Mouse (Mus musculus) forebrain, embryonic 13.5 days (tissue): Measurements from ENCODE around the gene Rtp2. TPM values are rescaled to one million over a fixed set of nuclear protein-coding genes. Genes with fewer than 3 reads are reported as not detected.
A peak's percentile ranks its signal among the peaks of the same experiment; 100 is the strongest.

Source experiments
- ATAC-seq: fragments of 200-750 bp; cut with Nextera tagmentation; 2 replicates; pipeline ENCODE4 v1.8.0; 2017
- H3K27ac ChIP-seq: fragments of 300-500 bp; sonication (generic); 2 replicates; pipeline ENCODE4 v1.5.1; 2015; ENCODE audit warnings: inconsistent platforms, mild to moderate bottlenecking, moderate library complexity
- H3K27me3 ChIP-seq: fragments of 300-500 bp; sonication (generic); 2 replicates; pipeline ENCODE4 v1.6.1; 2015; ENCODE audit warnings: mild to moderate bottlenecking, inconsistent platforms
- H3K36me3 ChIP-seq: fragments of 300-500 bp; sonication (generic); 2 replicates; pipeline ENCODE4 v1.6.1; 2015; ENCODE audit warnings: mild to moderate bottlenecking, inconsistent platforms; ENCODE audit not compliant: poor library complexity, severe bottlenecking
- H3K4me1 ChIP-seq: fragments of 300-500 bp; sonication (generic); 2 replicates; pipeline ENCODE4 v1.6.1; 2015; ENCODE audit warnings: inconsistent platforms
- H3K4me2 ChIP-seq: fragments of 300-500 bp; sonication (generic); 2 replicates; pipeline ENCODE4 v1.6.1; 2015; ENCODE audit warnings: inconsistent platforms, mild to moderate bottlenecking, moderate library complexity
- H3K4me3 ChIP-seq: fragments of 300-500 bp; sonication (generic); 2 replicates; pipeline ENCODE4 v1.5.1; 2015; ENCODE audit warnings: mild to moderate bottlenecking, inconsistent platforms
- H3K9ac ChIP-seq: fragments of 300-500 bp; sonication (generic); 2 replicates; pipeline ENCODE4 v1.6.1; 2015; ENCODE audit warnings: mild to moderate bottlenecking, inconsistent platforms
- H3K9me3 ChIP-seq: fragments of 300-500 bp; sonication (generic); replicated peaks from 2 replicates; pipeline ENCODE4 v1.6.1; 2016; ENCODE audit warnings: inconsistent platforms
- WGBS: fragments of 180-500 bp; shearing (Covaris S2); methylation state at CpG from one replicate; pipeline ENCODE4 v1.1.7; 2015; 5-methylcytosine and 5-hydroxymethylcytosine counted together
- polyA plus RNA-seq: library from polyadenylated mRNA; unstranded; fragments of >200 nt; fragmentation: Nextera tagmentation; extraction: Ambion mirVana; gene quantifications from 2 replicates; pipeline ENCODE4 v1.2.1, GENCODE M21; 2015

Rtp2 gene
- polyA plus RNA-seq, 1 experiment from 2014 or later: not detected

- Histone ChIP-seq H3K9ac (no peak overlapping the region), H3K9me3 (no peaks in the 10 kb centered on the region), H3K4me2 (no peak overlapping the region), H3K27ac (no peak overlapping the region), H3K27me3 (no peaks in the 10 kb centered on the region), H3K4me1 (peaks cover 10% of the 10 kb centered on the region), H3K4me3 (no peak overlapping the region), H3K36me3 (peaks cover 11% of the 10 kb centered on the region)
- 87% methylated on average over 7 of the region's 7 CpGs for WGBS
- no peak for ATAC-seq
Observed at GRCm38 (mm10) chr16:23967301-23967700, 35.1 kb upstream of the Rtp2 start.

- Histone ChIP-seq H3K4me2 (no peak overlapping the region), H3K9me3 (no peaks in the 10 kb centered on the region), H3K27me3 (no peaks in the 10 kb centered on the region), H3K4me1 (peaks cover 10% of the 10 kb centered on the region), H3K9ac (no peak overlapping the region), H3K27ac (no peak overlapping the region), H3K36me3 (peaks cover 7% of the 10 kb centered on the region), H3K4me3 (no peak overlapping the region)
- 92% methylated on average over 14 of the region's 14 CpGs for WGBS
- ATAC-seq: no peak
Observed at GRCm38 (mm10) chr16:23966066-23966465, 33.9 kb upstream of the Rtp2 start.

DNA sequence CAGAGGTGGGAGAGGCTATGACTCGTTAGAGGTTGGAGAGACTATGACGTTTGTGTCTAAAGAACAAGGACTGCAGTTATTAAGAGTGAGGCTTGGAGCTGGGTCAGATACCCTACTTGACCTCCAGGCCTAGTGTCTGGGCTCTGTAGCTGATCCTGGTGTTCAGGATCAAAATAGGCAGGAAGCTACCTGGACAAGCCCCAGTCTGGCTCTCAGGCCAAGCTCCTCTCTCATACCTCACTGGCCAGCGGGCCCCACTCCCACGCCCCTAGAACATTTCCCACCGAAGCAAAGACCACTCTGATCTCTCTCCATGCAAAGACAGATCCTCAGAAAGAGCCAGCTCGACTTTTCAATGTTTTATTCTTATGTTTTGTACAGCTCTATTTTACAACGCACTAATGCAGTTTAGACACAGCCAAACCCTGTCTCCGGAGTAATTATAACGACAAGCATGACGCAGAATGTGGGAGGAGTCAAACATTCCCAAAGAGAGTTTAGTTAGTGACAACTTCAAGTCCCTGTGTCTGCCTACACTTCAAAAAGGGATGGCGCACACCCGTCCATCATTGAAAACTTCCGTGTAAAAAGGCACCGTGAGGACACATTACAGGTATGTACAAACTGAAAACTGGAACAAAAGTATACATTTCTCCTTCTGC is 32.6 kb upstream of the Rtp2 start:
- Histone ChIP-seq H3K27me3 (no peaks in the 10 kb centered on the region), H3K9ac (no peak overlapping the region), H3K9me3 (no peaks in the 10 kb centered on the region), H3K27ac (no peak overlapping the region), H3K4me1 (peaks cover 10% of the 10 kb centered on the region), H3K4me2 (no peak overlapping the region), H3K4me3 (no peak overlapping the region), H3K36me3 (peaks cover 7% of the 10 kb centered on the region)
- 74% methylated on average over 14 of the region's 14 CpGs for WGBS
- ATAC-seq: no peak

DNA sequence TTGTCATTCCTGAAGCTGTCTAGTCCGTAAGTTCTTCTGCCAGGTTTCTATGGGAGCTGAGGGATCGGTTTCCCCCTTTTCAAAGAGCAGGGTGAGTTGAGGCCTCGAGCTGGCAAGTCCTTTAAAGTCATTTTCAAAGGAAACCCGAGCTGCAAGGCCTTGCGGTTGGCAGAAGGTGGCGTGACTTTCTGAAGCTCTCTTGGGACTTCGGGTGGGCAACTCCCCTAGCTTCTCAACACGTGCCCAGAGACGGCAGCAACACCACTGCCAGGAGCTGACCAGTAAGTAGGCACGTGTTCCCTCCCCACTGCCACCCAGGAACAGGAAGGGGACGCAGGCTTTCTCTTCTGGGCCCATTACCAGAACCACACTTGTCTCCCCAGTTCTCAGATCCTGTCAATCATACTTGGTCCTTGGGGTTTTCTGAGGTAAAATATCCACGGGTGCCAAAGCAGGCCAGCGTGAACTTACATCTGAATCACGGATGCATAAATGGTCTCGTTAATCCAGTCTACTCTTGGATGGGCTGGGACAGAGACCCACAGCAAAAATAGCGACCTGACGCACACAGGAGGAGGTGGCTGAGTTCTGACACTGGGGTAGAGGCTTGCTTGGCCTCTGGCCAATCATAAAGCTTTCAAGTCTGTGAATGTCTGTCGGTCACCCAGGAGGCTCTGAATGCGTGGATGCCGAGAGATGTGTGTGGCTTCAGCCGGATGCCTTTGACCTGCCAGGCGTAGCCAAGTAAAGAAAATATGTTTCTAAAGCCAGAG is 31.9 kb upstream of the Rtp2 start:
- Histone ChIP-seq H3K4me3 (no peak overlapping the region), H3K4me1 (peaks cover 10% of the 10 kb centered on the region), H3K9me3 (no peaks in the 10 kb centered on the region), H3K4me2 (no peak overlapping the region), H3K27me3 (no peaks in the 10 kb centered on the region), H3K27ac (no peak overlapping the region), H3K9ac (no peak overlapping the region), H3K36me3 (peaks cover 7% of the 10 kb centered on the region)
- 54% methylated on average over 22 of the region's 22 CpGs for WGBS
- ATAC-seq: no peak

GRCm38 (mm10) chr16:23962401-23962800 is 30.2 kb upstream of the Rtp2 start:
- ATAC-seq: no peak
- Histone ChIP-seq H3K4me3 (no peak overlapping the region), H3K27ac (no peak overlapping the region), H3K4me2 (no peak overlapping the region), H3K27me3 (no peaks in the 10 kb centered on the region), H3K4me1 (peaks cover 10% of the 10 kb centered on the region), H3K36me3 (no peaks in the 10 kb centered on the region), H3K9me3 (no peaks in the 10 kb centered on the region), H3K9ac (no peak overlapping the region)
- WGBS: 84% methylated on average over 2 of the region's 2 CpGs

DNA sequence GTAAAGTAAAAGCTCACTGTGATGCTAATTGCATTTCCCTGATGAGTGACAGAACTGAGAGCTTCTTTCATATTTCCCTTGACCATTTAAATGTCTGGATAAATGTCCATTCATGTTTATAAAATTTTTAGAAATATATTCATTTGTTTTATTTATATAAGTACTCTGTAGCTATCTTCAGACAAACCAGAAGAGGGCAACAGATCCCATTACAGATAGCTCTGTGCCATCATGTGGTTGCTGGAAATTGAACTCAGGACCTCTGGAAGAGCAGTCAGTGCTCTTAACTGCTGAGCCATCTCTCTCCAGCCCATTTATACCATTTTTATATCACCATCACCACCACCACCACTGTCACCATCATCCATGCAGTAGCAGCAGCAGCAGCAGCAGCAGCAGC is 26.7 kb upstream of the Rtp2 start:
- H3K4me2 ChIP-seq: no peak overlapping the region
- H3K4me1 ChIP-seq: peaks cover 3% of the 10 kb centered on the region; the same call in 1 of the 2 replicates
- no peak for ATAC-seq
- H3K27ac ChIP-seq: no peak overlapping the region
- no peaks in the 10 kb centered on the region for H3K27me3 ChIP-seq
- no peaks in the 10 kb centered on the region for H3K36me3 ChIP-seq
- no peaks in the 10 kb centered on the region for H3K9me3 ChIP-seq
- H3K4me3 ChIP-seq: no peak overlapping the region
- H3K9ac ChIP-seq: no peak overlapping the region

DNA sequence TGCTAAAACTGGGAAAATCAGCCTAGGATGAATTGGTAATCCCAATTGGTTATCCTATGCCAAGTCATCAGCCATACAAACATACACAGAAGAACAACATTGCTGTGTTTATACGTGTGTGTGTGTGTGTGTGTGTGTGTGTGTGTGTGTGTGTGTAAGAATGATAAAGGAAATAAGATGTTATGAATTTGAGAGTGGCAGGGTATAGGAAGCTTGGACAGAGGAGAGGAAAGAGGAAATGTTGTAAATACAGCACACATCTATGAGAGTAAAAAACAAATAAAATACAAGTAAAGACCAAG is 21.7 kb upstream of the Rtp2 start:
- Histone ChIP-seq H3K9ac (no peak overlapping the region), H3K27me3 (no peaks in the 10 kb centered on the region)
- peak; percentile 69 for ATAC-seq

GRCm38 (mm10) chr16:23953189-23953958 is 21.2 kb upstream of the Rtp2 start:
- no peaks in the 10 kb centered on the region for H3K36me3 ChIP-seq
- H3K4me2 ChIP-seq: no peak overlapping the region
- peak; percentile 72 for ATAC-seq
- H3K27me3 ChIP-seq: no peaks in the 10 kb centered on the region
- WGBS: 42% methylated on average over 11 of the region's 11 CpGs
- H3K27ac ChIP-seq: no peak overlapping the region
- H3K4me1 ChIP-seq: peaks cover 3% of the 10 kb centered on the region; the same call in 1 of the 2 replicates
- H3K9me3 ChIP-seq: no peaks in the 10 kb centered on the region
- no peak overlapping the region for H3K4me3 ChIP-seq
- H3K9ac ChIP-seq: no peak overlapping the region

More for the DNA sequence above, 21.7 kb upstream of the Rtp2 start:
- Histone ChIP-seq H3K36me3 (no peaks in the 10 kb centered on the region), H3K4me1 (peaks cover 3% of the 10 kb centered on the region; the same call in 1 of the 2 replicates), H3K27ac (no peak overlapping the region), H3K4me3 (no peak overlapping the region), H3K4me2 (no peak overlapping the region), H3K9me3 (no peaks in the 10 kb centered on the region)
- WGBS: 0% methylated on average over 1 of the region's 1 CpGs

DNA sequence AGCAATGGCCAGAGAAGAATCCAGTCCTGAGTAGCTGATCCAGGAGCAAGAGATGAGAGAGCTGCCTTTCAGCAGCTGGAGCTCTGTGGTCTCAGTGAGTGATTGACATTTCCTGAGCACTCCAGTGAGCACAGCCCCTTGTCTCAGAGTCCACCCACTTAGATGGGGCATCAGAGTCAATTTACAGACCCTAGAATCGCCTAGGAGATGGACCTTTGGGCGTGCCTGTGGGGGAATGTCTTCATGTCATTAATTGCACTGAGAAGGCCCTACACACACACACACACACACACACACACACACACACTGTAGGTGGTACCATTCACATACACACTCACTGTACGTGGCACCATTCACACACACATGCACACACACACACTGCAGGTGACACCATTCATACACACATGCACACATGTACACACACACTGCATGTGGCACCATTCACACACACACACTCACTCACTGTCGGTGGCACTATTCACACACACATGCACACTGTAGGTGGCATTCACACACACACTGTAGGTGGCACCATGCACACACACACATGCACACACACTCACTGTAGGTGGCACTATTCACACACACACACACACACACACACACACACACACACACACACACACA is 20.0 kb upstream of the Rtp2 start:
- H3K9me3 ChIP-seq: no peaks in the 10 kb centered on the region
- no peak overlapping the region for H3K27ac ChIP-seq
- H3K9ac ChIP-seq: no peak overlapping the region
- WGBS: 80% methylated on average over 4 of the region's 4 CpGs
- ATAC-seq: no peak
- no peak overlapping the region for H3K4me2 ChIP-seq
- H3K27me3 ChIP-seq: no peaks in the 10 kb centered on the region
- peaks cover 3% of the 10 kb centered on the region; the same call in 1 of the 2 replicates for H3K4me1 ChIP-seq
- no peak overlapping the region for H3K4me3 ChIP-seq
- no peaks in the 10 kb centered on the region for H3K36me3 ChIP-seq

DNA sequence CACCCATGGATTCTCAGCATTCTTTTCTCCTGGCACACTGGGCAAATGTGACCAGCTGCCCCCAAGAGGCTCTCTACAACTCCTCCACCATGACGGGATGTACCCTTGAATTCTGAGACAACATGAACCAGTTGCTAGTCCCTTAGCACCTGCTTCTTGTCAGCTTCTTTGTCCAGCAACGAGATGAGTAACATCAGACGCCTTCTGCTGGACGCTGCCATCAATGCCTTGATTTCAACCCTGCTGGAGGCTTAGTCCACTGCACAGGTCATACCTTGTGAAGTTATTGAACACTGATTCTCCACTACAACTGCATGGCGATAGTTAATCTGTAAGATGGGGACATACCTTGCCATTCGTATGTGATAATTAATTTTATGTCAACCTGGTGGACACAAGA is 15.5 kb upstream of the Rtp2 start:
- 88% methylated on average over 6 of the region's 6 CpGs for WGBS
- Histone ChIP-seq H3K9me3 (no peaks in the 10 kb centered on the region), H3K4me1 (no peaks in the 10 kb centered on the region), H3K4me2 (no peak overlapping the region), H3K27ac (no peak overlapping the region), H3K4me3 (no peak overlapping the region), H3K36me3 (no peaks in the 10 kb centered on the region), H3K27me3 (no peaks in the 10 kb centered on the region), H3K9ac (no peak overlapping the region)
- no peak for ATAC-seq

GRCm38 (mm10) chr16:23944801-23945200 is 12.6 kb upstream of the Rtp2 start:
- WGBS: 26% methylated on average over 3 of the region's 3 CpGs
- H3K4me1 ChIP-seq: no peaks in the 10 kb centered on the region
- ATAC-seq: no peak
- H3K4me2 ChIP-seq: no peak overlapping the region
- no peak overlapping the region for H3K9ac ChIP-seq
- H3K36me3 ChIP-seq: no peaks in the 10 kb centered on the region
- H3K27me3 ChIP-seq: no peaks in the 10 kb centered on the region
- H3K27ac ChIP-seq: no peak overlapping the region
- no peak overlapping the region for H3K4me3 ChIP-seq
- H3K9me3 ChIP-seq: no peaks in the 10 kb centered on the region

DNA sequence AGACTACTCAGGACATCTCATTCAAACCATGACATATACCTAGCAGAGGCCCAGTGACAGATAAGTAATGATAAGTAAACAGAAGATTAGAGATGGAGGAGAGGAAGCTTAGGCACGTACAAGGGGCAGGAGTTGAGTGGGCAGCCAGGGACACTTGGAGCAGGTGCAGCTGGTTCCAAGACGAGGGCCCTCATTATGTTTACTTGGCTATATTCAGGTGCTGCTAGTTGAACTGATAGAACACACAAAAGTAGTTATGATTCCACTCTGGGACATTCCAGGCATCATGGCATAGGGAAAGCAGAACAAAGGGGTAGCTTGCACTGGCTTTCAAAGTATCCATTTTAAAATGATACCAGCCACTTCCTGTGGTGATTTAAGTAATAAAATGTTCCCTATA is 2.2 kb upstream of the Rtp2 start:
- Histone ChIP-seq H3K27me3 (no peaks in the 10 kb centered on the region), H3K9me3 (no peaks in the 10 kb centered on the region), H3K4me2 (no peak overlapping the region), H3K4me1 (no peaks in the 10 kb centered on the region), H3K27ac (no peak overlapping the region), H3K4me3 (no peak overlapping the region), H3K9ac (no peak overlapping the region), H3K36me3 (no peaks in the 10 kb centered on the region)
- no peak for ATAC-seq
- 84% methylated on average over 2 of the region's 2 CpGs for WGBS
